Mouse (Mus musculus): Measurements from ENCODE around the gene Tsnax. TPM values are rescaled to one million over a fixed set of nuclear protein-coding genes. Genes with fewer than 3 reads are reported as not detected.

The Tsnax gene
- total and polyA plus RNA-seq, 3 experiments: 105 to 160 TPM; not detected in 1

DNA sequence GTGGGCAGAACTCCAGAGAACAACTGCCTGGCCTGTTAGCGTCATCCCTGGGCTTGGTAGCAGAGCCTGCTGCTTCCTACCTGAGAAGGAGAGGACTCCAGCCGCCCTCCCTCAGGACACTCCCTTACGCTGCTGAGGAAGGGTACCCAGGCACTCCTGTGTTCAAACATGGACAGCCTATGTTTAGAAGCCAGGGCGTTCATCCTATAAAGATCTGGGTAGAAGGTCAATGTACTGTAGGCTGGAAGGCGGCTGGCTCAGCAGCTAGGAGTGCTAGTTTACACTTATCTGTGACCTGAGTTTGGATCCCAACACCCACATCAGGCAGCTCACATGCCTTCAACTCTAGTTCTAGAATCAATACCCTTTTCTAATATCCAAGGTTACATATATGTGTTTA is 49.6 kb upstream of the Tsnax start:
- H3K27ac ChIP-seq (ENCODE audit: control insufficient read depth, low read depth, low read length): no peak overlapping the region
- DNase-seq (ENCODE audit: low read depth, low spot score): no peak
- H3K4me1 ChIP-seq (ENCODE audit: control insufficient read depth in 1 of 2, insufficient read depth in 2 of 2, low read length in 2 of 2): peaks cover 0 to 18% of the 10 kb centered on the region in 2 experiments; a peak in 3 of 4 replicates
- TF ChIP-seq ZNF384 (IDR thresholded peaks at IDR 0.05; ENCODE audit: low read depth, low read length) (no peak), ELF1 (IDR thresholded peaks at IDR 0.05; ENCODE audit: low read depth, low read length) (no peak), CTCF (IDR thresholded peaks at IDR 0.05 in 2 of 3, conservative IDR thresholded peaks at IDR 0.05 in 1 of 3; ENCODE audit: control insufficient read depth in 1 of 3, insufficient read depth in 1 of 3, low read depth in 2 of 3, low read length in 3 of 3, poor library complexity in 1 of 3, severe bottlenecking in 1 of 3) (no peak), GABPA (IDR thresholded peaks at IDR 0.05; ENCODE audit: low read depth, low read length) (no peak), GATA1 (IDR thresholded peaks at IDR 0.05; ENCODE audit: low read depth, low read length) (no peak), POLR2AphosphoS2 (IDR thresholded peaks at IDR 0.05; ENCODE audit: low read length) (no peak), HCFC1 (IDR thresholded peaks at IDR 0.05; ENCODE audit: low read depth, low read length) (no peak), NELFE (IDR thresholded peaks at IDR 0.05; ENCODE audit: low read depth, low read length) (no peak), POLR2A (IDR thresholded peaks at IDR 0.05; ENCODE audit: control insufficient read depth in 1 of 2, insufficient read depth in 1 of 2, low read depth in 1 of 2, low read length in 2 of 2, poor library complexity in 1 of 2) (no peak), ZMIZ1 (IDR thresholded peaks at IDR 0.05; ENCODE audit: low read depth, low read length) (no peak), KAT2A (conservative IDR thresholded peaks at IDR 0.05; ENCODE audit: low read depth, low read length) (no peak), MYB (IDR thresholded peaks at IDR 0.05; ENCODE audit: low read depth, low read length) (no peak), TCF12 (IDR thresholded peaks at IDR 0.05; ENCODE audit: low read depth, low read length) (no peak), TBP (IDR thresholded peaks at IDR 0.05; ENCODE audit: low read depth, low read length) (no peak)
- no peaks in the 10 kb centered on the region for H3K9me3 ChIP-seq (replicated peaks; ENCODE audit: insufficient read depth, low read length)
- no peak overlapping the region for H3K4me3 ChIP-seq (ENCODE audit: control insufficient read depth in 1 of 2, insufficient read depth in 1 of 2, low read depth in 2 of 2, low read length in 2 of 2)
- H3K9ac ChIP-seq (ENCODE audit: control insufficient read depth, low read depth, low read length, poor library complexity, severe bottlenecking): no peak overlapping the region
- no peaks in the 10 kb centered on the region for H3K27me3 ChIP-seq (ENCODE audit: control insufficient read depth in 1 of 2, insufficient read depth in 2 of 2, low read length in 2 of 2)
- 0 out of 4 replicates have a peak, but pooled peaks cover 0 to 2% of the 10 kb centered on the region in 2 experiments for H3K36me3 ChIP-seq (ENCODE audit: control insufficient read depth in 1 of 2, insufficient read depth in 2 of 2, low read length in 2 of 2)
- no peaks in the 10 kb centered on the region for H3K79me2 ChIP-seq (ENCODE audit: control insufficient read depth, insufficient read depth, low read length, poor library complexity)

DNA sequence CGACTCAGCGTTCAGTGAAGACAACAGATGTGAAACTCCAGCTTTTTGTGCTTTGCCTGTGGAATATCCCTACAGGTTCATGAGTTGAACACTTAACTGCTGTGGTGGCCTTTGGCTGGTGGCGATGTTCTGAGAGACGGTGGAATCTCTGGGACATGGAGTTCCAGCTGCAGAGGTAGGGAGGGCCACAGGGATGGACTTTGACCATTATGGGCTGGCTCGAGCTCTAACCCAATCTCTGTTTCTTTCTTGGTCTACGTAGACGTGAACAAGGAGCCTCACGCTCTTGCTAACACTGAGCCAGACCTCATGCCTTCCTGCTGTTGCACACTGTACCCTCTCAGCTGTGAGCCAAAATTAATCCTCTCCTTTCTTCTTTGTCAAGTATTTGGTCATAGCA is 47.8 kb upstream of the Tsnax start:
- TF ChIP-seq POLR2AphosphoS5 (IDR thresholded peaks at IDR 0.05; ENCODE audit: borderline replicate concordance, low read depth, low read length) (no peak), ZMIZ1 (IDR thresholded peaks at IDR 0.05; ENCODE audit: low read depth, low read length) (no peak), ELF1 (IDR thresholded peaks at IDR 0.05; ENCODE audit: low read depth, low read length) (no peak), GABPA (IDR thresholded peaks at IDR 0.05; ENCODE audit: low read depth, low read length) (no peak), ZNF384 (IDR thresholded peaks at IDR 0.05; ENCODE audit: low read depth, low read length) (no peak), POLR2A (IDR thresholded peaks at IDR 0.05; ENCODE audit: control insufficient read depth in 1 of 2, insufficient read depth in 1 of 2, low read depth in 1 of 2, low read length in 2 of 2, poor library complexity in 1 of 2) (no peak), TBP (IDR thresholded peaks at IDR 0.05; ENCODE audit: low read depth, low read length) (no peak), MAX (IDR thresholded peaks at IDR 0.05; ENCODE audit: low read length) (no peak), MAZ (IDR thresholded peaks at IDR 0.05; ENCODE audit: low read depth, low read length) (no peak), CHD2 (IDR thresholded peaks at IDR 0.05; ENCODE audit: low read length) (no peak)
- no peaks in the 10 kb centered on the region for H3K79me2 ChIP-seq (ENCODE audit: control insufficient read depth, insufficient read depth, low read length, poor library complexity)
- H3K4me3 ChIP-seq (ENCODE audit: control insufficient read depth in 1 of 2, insufficient read depth in 1 of 2, low read depth in 2 of 2, low read length in 2 of 2): no peak overlapping the region

More for the DNA sequence above, 47.8 kb upstream of the Tsnax start:
- Histone ChIP-seq H3K36me3 (ENCODE audit: control insufficient read depth in 1 of 2, insufficient read depth in 2 of 2, low read length in 2 of 2) (no peaks in the 10 kb centered on the region), H3K4me1 (ENCODE audit: control insufficient read depth in 1 of 2, insufficient read depth in 2 of 2, low read length in 2 of 2) (peaks cover 0 to 3% of the 10 kb centered on the region in 2 experiments; a peak in 2 of 4 replicates), H3K9me3 (replicated peaks; ENCODE audit: insufficient read depth, low read length) (no peaks in the 10 kb centered on the region), H3K27me3 (ENCODE audit: control insufficient read depth in 1 of 2, insufficient read depth in 2 of 2, low read length in 2 of 2) (no peaks in the 10 kb centered on the region), H3K9ac (ENCODE audit: control insufficient read depth, low read depth, low read length, poor library complexity, severe bottlenecking) (no peak overlapping the region), H3K27ac (ENCODE audit: control insufficient read depth, low read depth, low read length) (no peak overlapping the region)
- DNase-seq (ENCODE audit: low read depth, low spot score): no peak
